Mouse (Mus musculus): Measurements from ENCODE around the gene Tnnt3. TPM values are rescaled to one million over a fixed set of nuclear protein-coding genes. Genes with fewer than 3 reads are reported as not detected.

The Tnnt3 gene
- polyA plus RNA-seq, 1 experiment from 2014 or later = 24.5 TPM

DNA sequence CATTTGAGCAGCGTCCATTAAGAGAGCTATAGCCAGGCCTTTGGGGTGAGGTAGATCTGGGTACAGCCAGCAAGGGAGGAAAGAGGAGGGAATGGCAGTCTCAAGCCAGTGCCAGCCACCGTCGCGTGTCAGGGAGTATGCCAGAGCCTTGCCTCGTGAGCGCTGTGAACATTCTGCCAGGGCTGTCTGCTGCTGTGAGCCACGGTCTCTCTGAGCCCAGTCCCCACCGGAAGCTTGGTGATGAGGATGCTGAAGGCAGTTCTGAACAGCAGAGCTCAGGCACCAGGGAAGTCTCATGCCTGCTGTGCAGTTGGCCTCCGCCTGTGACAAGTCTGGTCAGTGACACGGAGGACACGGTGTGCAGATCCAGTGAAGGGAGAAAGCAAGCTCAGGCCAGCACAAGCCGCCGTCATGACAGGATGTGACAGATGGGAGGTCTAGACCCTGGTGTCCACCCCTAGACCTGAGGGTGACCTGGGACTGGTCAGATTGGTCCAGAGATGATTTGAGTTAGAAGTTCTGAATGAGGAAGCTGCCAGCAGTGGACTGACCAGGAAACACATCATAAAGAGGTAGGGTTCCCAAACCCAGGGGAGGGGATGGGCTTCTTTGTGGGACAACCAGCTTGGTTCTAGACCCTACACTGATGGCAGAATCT is 21.7 kb upstream of the Tnnt3 start:
- H3K4me2 ChIP-seq = no peak overlapping the region
- no peaks in the 10 kb centered on the region for H3K27me3 ChIP-seq
- H3K4me1 ChIP-seq (replicated peaks) = peaks cover 13% of the 10 kb centered on the region
- H3K9ac ChIP-seq = no peak overlapping the region; the same call in 1 of the 2 replicates
- H3K36me3 ChIP-seq (replicated peaks) = no peaks in the 10 kb centered on the region
- 69% methylated on average over 13 of the region's 13 CpGs for WGBS (ENCODE audit: insufficient replicate concordance)
- H3K27ac ChIP-seq (replicated peaks) = no peak overlapping the region
- H3K4me3 ChIP-seq (replicated peaks) = no peak overlapping the region
- ATAC-seq (ENCODE audit: insufficient read depth) = no peak
- no peaks in the 10 kb centered on the region for H3K9me3 ChIP-seq (replicated peaks)

DNA sequence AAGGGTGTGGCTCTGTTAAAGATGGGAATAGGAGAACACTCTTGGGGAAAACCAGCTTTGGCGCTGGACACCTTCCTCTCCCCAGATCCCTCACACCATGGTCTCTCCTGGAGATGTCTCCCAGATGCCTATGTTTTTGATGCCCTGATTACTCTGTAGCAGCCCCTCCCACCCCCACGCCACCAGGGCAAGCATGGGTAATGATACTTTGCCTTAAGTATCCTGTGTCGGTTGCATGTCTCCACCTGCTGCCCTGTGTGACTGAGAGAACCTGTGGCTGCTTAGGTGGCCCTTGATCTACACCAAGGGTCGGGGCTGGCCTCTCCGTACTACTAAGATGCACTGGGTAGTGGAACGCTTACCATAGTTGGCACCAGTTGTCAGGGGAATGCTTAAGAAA is 20.6 kb upstream of the Tnnt3 start:
- 68% methylated on average over 6 of the region's 6 CpGs for WGBS (ENCODE audit: insufficient replicate concordance)

DNA sequence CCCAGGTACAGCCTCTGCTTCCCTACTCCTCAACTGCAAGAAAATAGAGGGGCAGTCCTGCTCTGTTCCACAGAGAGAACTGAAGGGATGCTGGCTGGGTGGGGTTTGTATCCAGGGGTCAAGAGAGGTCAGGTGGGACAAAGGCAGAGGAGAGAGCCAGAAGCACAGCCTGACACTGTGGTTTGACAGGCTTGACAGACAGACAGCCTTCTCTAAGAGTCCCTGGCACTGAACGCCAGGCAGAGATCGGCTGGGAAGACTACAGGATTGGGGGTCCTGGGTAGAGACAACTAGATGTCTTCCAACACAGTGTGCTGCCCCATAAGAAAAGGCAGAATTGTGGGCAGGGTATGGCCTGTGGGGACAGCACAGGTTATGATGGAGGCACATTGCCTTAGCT is 20.1 kb upstream of the Tnnt3 start:
- no peak overlapping the region for H3K4me3 ChIP-seq (replicated peaks)
- no peak for ATAC-seq (ENCODE audit: insufficient read depth)
- peaks cover 17% of the 10 kb centered on the region for H3K4me1 ChIP-seq (replicated peaks)
- H3K4me2 ChIP-seq = no peak overlapping the region
- H3K27ac ChIP-seq (replicated peaks) = no peak overlapping the region
- H3K36me3 ChIP-seq (replicated peaks) = no peaks in the 10 kb centered on the region
- 54% methylated on average over 2 of the region's 2 CpGs for WGBS (ENCODE audit: insufficient replicate concordance)
- no peaks in the 10 kb centered on the region for H3K9me3 ChIP-seq (replicated peaks)
- H3K9ac ChIP-seq = no peak overlapping the region
- 0 out of 2 replicates have a peak, but pooled peaks cover 5% of the 10 kb centered on the region for H3K27me3 ChIP-seq

More for the DNA sequence above, 20.6 kb upstream of the Tnnt3 start:
- Histone ChIP-seq H3K4me2 (no peak overlapping the region), H3K27ac (replicated peaks) (no peak overlapping the region), H3K36me3 (replicated peaks) (no peaks in the 10 kb centered on the region), H3K9ac (no peak overlapping the region), H3K9me3 (replicated peaks) (no peaks in the 10 kb centered on the region), H3K27me3 (0 out of 2 replicates have a peak, but pooled peaks cover 5% of the 10 kb centered on the region), H3K4me1 (replicated peaks) (peaks cover 17% of the 10 kb centered on the region), H3K4me3 (replicated peaks) (no peak overlapping the region)
- ATAC-seq (ENCODE audit: insufficient read depth) = no peak

DNA sequence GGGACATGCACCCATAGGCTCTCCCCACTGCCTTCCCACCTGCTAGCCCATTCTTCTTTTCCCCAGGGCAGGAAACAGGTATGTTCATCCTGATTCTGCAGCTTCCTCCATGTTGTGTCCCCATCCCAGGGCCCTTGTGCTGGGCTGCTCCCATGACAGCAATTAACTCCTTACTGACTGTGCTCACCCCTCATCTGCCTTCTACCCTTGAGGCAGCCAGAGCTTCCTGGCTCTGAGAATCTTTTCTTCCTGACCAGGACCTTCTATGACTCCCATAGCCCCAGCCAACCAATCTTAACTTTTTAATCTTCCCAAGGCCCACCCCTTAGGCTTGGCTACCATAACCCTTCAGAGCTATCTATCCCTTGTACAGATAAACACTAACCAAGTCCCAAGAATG is 19.3 kb upstream of the Tnnt3 start:
- no peak overlapping the region for H3K27ac ChIP-seq (replicated peaks)
- H3K4me1 ChIP-seq (replicated peaks) = peaks cover 17% of the 10 kb centered on the region
- 0 out of 2 replicates have a peak, but pooled peaks cover 5% of the 10 kb centered on the region for H3K27me3 ChIP-seq
- H3K9ac ChIP-seq = no peak overlapping the region
- ATAC-seq (ENCODE audit: insufficient read depth) = no peak
- H3K4me2 ChIP-seq = no peak overlapping the region
- no peaks in the 10 kb centered on the region for H3K36me3 ChIP-seq (replicated peaks)
- H3K4me3 ChIP-seq (replicated peaks) = no peak overlapping the region
- H3K9me3 ChIP-seq (replicated peaks) = no peaks in the 10 kb centered on the region

DNA sequence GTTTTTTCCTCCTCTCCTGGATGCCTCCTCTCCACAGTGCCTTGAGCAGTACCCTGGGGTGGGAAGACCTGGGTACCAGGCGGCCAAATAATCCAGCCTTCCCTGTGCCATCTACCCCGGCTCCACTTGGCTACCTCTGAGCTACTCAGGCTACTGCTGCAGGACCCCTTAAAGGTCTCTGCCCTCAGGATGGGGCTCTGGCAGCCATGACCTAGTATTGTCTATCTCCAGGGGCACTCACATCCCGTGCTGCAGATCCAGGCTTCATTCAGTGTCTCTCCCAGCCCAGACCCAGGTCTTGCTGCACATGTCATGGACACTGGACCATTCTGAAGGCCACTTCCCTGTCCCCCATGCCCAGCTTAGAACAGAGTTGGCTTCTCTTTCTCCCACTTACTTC is 18.8 kb upstream of the Tnnt3 start:
- 0 out of 2 replicates have a peak, but pooled peaks cover 5% of the 10 kb centered on the region for H3K27me3 ChIP-seq
- no peak overlapping the region for H3K9ac ChIP-seq
- WGBS (ENCODE audit: insufficient replicate concordance) = 57% methylated on average over 3 of the region's 3 CpGs
- ATAC-seq (ENCODE audit: insufficient read depth) = no peak
- H3K9me3 ChIP-seq (replicated peaks) = no peaks in the 10 kb centered on the region
- no peaks in the 10 kb centered on the region for H3K36me3 ChIP-seq (replicated peaks)
- H3K4me3 ChIP-seq (replicated peaks) = no peak overlapping the region
- peaks cover 17% of the 10 kb centered on the region for H3K4me1 ChIP-seq (replicated peaks)
- no peak overlapping the region for H3K4me2 ChIP-seq
- H3K27ac ChIP-seq (replicated peaks) = no peak overlapping the region

DNA sequence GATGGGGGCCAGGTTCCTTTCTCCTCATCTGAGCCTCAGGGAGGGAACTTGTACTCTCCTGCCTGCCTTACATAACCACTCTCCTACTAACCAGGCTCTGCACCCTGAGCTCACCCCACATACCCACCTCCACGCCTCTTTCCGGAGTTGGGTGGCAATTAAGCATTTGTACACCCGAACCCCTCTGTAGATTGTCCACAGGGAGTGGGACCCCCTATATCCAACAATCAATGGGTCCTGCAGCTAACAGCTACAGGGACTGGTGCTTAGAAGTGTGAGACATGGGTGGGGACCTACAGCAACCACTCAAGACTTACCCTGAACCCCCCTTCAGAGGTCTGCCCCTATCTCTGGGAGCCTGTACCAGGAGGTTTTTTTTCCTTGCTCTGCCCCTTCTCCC is 18.0 kb upstream of the Tnnt3 start:
- no peaks in the 10 kb centered on the region for H3K36me3 ChIP-seq (replicated peaks)
- no peak overlapping the region for H3K9ac ChIP-seq
- H3K4me3 ChIP-seq (replicated peaks) = no peak overlapping the region
- no peak overlapping the region for H3K27ac ChIP-seq (replicated peaks)
- WGBS (ENCODE audit: insufficient replicate concordance) = 61% methylated on average over 3 of the region's 3 CpGs
- ATAC-seq (ENCODE audit: insufficient read depth) = no peak
- H3K27me3 ChIP-seq = 0 out of 2 replicates have a peak, but pooled peaks cover 5% of the 10 kb centered on the region
- no peaks in the 10 kb centered on the region for H3K9me3 ChIP-seq (replicated peaks)
- peaks cover 17% of the 10 kb centered on the region for H3K4me1 ChIP-seq (replicated peaks)
- H3K4me2 ChIP-seq = no peak overlapping the region

DNA sequence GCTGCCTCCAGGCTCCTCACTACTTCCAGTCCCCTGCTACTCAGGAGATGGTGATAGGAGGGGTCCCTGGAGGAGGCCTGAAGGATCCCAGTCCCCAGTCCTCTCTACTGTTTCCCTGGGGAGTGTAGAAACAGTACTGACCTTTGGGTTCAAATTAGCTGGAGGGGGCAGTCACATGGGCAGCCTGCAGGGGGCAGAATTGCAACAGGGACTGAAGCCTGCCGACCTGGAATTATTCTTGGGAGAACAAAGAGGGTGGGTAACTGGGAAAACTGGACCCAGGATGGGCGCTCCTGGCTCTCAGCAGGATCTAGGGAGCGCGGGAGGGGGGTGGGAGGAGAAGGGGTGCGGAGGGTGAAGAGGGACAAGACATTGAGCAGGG is 17.5 kb upstream of the Tnnt3 start:
- Histone ChIP-seq H3K9me3 (replicated peaks) (no peaks in the 10 kb centered on the region), H3K4me1 (replicated peaks) (peaks cover 17% of the 10 kb centered on the region), H3K36me3 (replicated peaks) (no peaks in the 10 kb centered on the region), H3K27ac (replicated peaks) (0 out of 2 replicates have a peak overlapping the region, but pooled peaks have one; percentile 33), H3K4me3 (replicated peaks) (0 out of 2 replicates have a peak overlapping the region, but pooled peaks have one; percentile 5), H3K4me2 (peak overlapping the region; percentile 46), H3K9ac (no peak overlapping the region), H3K27me3 (0 out of 2 replicates have a peak, but pooled peaks cover 5% of the 10 kb centered on the region)
- ATAC-seq (ENCODE audit: insufficient read depth) = no peak
- 7% methylated on average over 5 of the region's 5 CpGs for WGBS (ENCODE audit: insufficient replicate concordance)

DNA sequence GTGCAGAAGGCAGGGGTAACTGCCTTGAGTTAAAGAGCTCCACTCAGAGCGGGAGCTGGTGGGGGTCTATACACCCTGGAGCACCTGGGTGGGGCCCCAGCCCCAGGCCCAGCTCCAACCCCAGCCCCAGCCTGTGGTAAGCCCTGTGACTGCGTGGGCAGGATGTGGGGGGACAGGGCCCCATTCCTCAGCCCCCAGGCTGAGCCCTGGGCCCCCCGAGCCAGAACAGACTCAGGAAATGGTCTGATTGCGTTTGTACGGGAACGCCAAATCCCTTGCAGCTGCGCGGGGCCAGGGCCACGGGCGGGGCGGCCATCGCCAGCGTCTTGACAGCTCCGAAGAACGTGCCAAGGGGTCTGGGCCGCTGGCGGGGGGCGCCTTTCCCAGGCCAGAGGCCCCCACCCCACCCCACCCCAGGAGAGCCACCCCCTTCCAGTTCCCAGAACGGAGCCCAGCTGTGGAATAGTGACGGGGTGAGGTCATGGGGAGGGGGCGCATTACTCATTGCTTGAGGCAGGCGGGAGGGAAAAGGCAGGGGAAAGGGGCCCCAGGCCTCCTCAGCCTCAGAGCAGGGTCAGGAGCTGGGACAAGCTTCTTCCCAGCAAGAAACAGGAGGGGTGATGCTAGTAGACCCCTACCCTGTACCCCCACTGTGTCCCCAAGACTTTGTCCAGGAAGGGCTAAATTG is 16.9 kb upstream of the Tnnt3 start:
- Histone ChIP-seq H3K36me3 (replicated peaks) (no peaks in the 10 kb centered on the region), H3K9me3 (replicated peaks) (no peaks in the 10 kb centered on the region), H3K4me1 (replicated peaks) (peaks cover 17% of the 10 kb centered on the region), H3K27me3 (0 out of 2 replicates have a peak, but pooled peaks cover 5% of the 10 kb centered on the region), H3K4me2 (peak overlapping the region; percentile 46), H3K4me3 (replicated peaks) (0 out of 2 replicates have a peak overlapping the region, but pooled peaks have one; percentile 5), H3K9ac (no peak overlapping the region), H3K27ac (replicated peaks) (peak overlapping the region; percentile 33; the same call in 1 of the 2 replicates)
- peak; percentile 19; the same call in 1 of the 2 replicates for ATAC-seq (ENCODE audit: insufficient read depth)
- 9% methylated on average over 21 of the region's 22 CpGs for WGBS (ENCODE audit: insufficient replicate concordance)

DNA sequence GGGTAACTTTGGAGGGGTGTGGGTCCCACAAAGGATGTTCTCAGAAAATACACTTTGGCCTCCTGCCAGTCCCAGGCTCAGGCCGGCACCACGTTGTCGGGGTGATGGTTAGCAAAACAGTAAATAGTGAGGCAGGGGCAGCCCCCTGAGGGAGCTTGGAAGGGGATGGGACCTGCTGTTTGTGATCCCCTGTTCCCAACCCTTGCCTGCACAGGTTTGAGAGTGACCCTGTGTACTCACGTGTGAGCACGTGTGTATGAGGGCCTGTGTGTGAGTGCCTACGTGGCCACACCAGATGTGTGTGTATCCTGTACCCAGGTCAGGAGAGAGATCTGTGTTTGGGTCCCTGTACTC is 16.4 kb upstream of the Tnnt3 start:
- WGBS (ENCODE audit: insufficient replicate concordance) = 49% methylated on average over 6 of the region's 6 CpGs
- no peak overlapping the region for H3K9ac ChIP-seq

DNA sequence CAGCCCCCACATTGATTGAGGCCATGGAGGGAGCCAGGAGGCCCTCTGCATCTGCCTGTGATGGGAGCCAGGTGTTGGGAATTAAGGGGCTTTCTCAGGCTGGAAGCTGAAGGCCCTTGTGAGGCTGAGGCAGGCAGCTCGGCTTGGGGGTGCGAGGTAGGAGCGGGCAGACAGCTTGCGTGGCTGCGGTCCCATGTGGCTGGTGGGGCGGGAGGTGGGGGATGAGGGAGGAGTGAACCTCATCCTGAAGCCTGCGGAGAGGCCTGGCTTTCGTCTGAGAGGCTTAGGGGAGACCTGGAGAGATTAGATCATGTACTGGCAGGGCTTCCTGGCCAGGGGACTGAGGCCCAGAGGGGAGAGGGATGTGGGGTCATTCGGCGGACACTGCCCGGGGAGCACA is 15.5 kb upstream of the Tnnt3 start:
- Histone ChIP-seq H3K27me3 (0 out of 2 replicates have a peak, but pooled peaks cover 5% of the 10 kb centered on the region), H3K9me3 (replicated peaks) (no peaks in the 10 kb centered on the region), H3K9ac (no peak overlapping the region), H3K4me2 (no peak overlapping the region), H3K36me3 (replicated peaks) (no peaks in the 10 kb centered on the region), H3K4me1 (replicated peaks) (peaks cover 17% of the 10 kb centered on the region), H3K4me3 (replicated peaks) (no peak overlapping the region), H3K27ac (replicated peaks) (no peak overlapping the region)
- WGBS (ENCODE audit: insufficient replicate concordance) = 57% methylated on average over 11 of the region's 11 CpGs
- ATAC-seq (ENCODE audit: insufficient read depth) = no peak

More for the DNA sequence above, 16.4 kb upstream of the Tnnt3 start:
- Histone ChIP-seq H3K27ac (replicated peaks) (no peak overlapping the region; the same call in 1 of the 2 replicates), H3K4me3 (replicated peaks) (no peak overlapping the region), H3K36me3 (replicated peaks) (no peaks in the 10 kb centered on the region), H3K9me3 (replicated peaks) (no peaks in the 10 kb centered on the region), H3K4me1 (replicated peaks) (peaks cover 17% of the 10 kb centered on the region), H3K27me3 (0 out of 2 replicates have a peak, but pooled peaks cover 5% of the 10 kb centered on the region), H3K4me2 (no peak overlapping the region)
- no peak for ATAC-seq (ENCODE audit: insufficient read depth)

DNA sequence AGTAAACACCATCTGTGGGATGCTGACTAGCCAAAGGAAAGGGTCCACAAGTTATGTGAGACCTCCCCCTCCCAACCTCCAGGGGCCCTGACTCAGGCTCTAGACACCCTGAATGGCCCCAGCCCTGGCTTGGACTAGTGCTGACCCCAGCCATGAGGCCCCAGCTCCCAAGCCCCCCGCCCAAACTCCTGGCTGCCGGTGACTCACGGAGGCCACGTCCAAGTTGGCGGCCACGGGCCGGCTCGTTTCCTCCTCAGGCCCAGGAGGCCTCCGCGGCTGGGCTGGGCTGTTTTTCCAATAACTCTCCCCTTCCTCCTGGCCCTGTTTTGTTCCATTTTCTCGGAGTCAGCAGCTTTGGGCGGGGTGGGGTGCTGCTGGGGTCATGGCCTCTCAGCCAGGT is 13.9 kb upstream of the Tnnt3 start:
- ATAC-seq (ENCODE audit: insufficient read depth) = no peak
- H3K4me3 ChIP-seq (replicated peaks) = no peak overlapping the region
- no peaks in the 10 kb centered on the region for H3K36me3 ChIP-seq (replicated peaks)
- no peak overlapping the region for H3K27ac ChIP-seq (replicated peaks)
- 45% methylated on average over 12 of the region's 12 CpGs for WGBS (ENCODE audit: insufficient replicate concordance)
- peaks cover 17% of the 10 kb centered on the region for H3K4me1 ChIP-seq (replicated peaks)
- no peaks in the 10 kb centered on the region for H3K9me3 ChIP-seq (replicated peaks)
- H3K9ac ChIP-seq = no peak overlapping the region
- H3K4me2 ChIP-seq = no peak overlapping the region
- 0 out of 2 replicates have a peak, but pooled peaks cover 5% of the 10 kb centered on the region for H3K27me3 ChIP-seq

All from liver, embryonic 15.5 days (tissue).